Mouse (Mus musculus): Measurements from ENCODE around the gene Cntnap1.

Cntnap1 gene

DNA sequence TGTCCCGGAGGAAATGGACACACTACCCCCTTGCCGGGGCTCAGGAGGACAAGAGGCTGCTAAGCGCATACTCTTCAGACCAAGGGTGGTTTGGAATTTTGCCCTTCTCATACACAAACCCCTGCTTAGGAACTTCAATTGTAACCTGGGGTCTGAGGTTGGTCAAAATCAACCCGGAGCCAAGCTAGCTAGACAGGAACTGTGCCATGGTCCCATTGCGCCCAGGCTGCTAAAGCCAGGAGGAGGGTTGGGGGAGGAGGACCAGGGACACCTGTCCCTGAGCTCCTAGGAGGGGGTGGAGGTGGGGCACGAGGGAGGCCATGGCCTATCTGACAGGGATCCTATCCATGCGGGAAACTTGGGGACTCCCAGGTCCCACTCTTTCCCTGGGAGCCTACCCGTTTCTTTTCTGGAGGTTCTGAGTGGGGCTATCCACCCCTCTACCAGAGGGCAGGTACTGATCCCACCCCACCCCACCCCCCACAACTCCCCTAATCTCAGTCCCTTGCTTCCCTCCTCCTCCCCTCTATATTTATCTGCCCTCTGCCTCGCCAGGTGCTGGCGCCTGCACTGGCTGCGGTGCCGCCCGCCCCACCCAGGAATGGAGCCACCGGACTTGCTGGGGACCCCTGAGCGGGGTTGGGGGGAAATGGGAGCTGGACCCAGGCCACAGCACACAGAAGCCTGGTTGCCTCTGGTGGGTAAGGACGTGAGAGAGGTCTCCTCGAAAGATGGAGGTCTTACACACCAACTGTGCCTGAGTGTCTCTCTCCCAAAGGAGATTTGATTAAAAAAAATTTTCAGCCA is 819 bp upstream of the Cntnap1 start:
- in situ Hi-C loops (cut with MboI, MseI): loop anchor here (10.0 kb wide), 1 partner anchor 625 kb away; the partner anchor contains the start of gene Ttc25

GRCm38 (mm10) chr11:101170811-101171610 is 688 bp downstream of the Cntnap1 start, which contains the start of gene Plekhh3:
Gene Plekhh3, minus strand, starts transcription at chr11:101171351.
- in situ Hi-C loops (cut with MboI, MseI): loop anchor here (10.0 kb wide), 1 partner anchor 626 kb away; the partner anchor contains the start of gene Ttc25

DNA sequence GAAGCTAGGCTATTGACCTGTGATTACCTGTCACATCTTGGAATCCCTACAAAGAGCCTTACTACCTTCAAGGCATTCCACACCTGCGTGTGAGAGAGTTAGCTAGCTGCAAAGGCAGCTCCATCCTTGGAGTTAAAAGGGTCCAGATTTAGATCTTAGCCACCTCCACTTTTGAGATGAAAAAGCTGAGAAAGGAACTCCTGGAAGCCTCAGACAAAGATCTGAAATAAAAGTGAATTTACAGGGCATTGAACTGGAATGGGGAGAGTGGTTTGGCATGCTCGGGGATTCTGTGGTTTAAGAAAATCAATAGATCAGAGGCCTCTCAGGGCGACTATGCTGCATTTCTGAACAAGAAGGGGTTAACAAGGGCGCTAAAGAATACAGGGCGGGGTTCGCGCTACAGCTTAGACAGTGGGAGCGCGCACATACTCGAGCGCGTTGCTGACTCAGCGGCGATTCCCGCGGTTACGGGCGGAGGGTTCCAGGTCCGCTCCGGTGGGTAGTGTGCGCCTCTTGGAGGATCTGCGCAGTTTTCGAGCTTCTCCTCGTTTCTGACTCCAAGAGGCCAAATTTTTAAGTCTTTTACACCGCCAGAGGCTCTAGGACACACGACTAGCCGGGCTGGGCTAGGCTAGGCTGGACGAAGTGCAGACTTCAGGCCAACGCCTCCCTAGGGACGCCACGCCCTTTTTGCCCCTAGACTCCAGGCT is 1.6 kb downstream of the Cntnap1 start:
- in situ Hi-C loops (cut with MboI, MseI): loop anchor here (10.0 kb wide), 1 partner anchor 627 kb away; the partner anchor contains the start of gene Ttc25

DNA sequence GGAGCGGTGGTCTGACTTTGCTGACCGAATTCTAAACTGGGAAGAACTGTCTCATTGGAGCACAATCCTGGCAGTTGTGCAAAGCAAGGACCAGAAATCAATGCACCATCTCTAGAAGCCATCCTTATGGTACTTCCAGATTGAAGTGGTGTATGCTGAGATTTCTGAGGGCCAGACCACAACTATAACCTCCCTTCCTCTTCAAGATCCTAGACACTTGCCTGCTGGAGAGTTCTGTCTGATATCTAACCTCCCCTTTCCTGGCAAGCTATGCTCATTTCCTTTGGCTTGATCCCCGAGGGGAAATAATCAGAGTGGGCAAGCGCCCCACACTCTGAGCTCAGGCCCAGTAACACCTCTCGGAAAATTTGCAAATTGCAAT is 2.1 kb downstream of the Cntnap1 start:
- in situ Hi-C loops (cut with MboI, MseI): loop anchor here (10.0 kb wide), 1 partner anchor 628 kb away; the partner anchor contains the start of gene Ttc25

DNA sequence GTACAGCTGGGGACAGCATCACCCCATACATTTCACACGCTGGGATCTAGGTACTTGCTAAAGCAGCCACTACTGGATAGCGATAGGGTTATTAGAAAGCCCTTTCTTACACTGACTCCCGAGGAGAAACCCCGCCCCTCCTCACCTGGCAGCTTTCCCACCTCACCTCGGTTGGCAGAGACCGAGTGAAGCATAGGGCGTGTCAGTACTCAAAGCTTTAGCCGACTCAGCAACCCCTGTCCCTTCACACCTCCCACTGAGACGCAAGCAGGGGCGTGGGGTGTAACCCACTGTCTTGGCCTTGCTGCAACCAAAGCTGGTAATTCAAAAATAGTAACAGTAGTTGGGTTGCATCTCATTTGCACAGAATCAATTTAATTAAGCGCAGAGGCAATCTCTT is 2.8 kb downstream of the Cntnap1 start:
- in situ Hi-C loops (cut with MboI, MseI): loop anchor here (10.0 kb wide), 1 partner anchor 628 kb away; the partner anchor contains the start of gene Ttc25

DNA sequence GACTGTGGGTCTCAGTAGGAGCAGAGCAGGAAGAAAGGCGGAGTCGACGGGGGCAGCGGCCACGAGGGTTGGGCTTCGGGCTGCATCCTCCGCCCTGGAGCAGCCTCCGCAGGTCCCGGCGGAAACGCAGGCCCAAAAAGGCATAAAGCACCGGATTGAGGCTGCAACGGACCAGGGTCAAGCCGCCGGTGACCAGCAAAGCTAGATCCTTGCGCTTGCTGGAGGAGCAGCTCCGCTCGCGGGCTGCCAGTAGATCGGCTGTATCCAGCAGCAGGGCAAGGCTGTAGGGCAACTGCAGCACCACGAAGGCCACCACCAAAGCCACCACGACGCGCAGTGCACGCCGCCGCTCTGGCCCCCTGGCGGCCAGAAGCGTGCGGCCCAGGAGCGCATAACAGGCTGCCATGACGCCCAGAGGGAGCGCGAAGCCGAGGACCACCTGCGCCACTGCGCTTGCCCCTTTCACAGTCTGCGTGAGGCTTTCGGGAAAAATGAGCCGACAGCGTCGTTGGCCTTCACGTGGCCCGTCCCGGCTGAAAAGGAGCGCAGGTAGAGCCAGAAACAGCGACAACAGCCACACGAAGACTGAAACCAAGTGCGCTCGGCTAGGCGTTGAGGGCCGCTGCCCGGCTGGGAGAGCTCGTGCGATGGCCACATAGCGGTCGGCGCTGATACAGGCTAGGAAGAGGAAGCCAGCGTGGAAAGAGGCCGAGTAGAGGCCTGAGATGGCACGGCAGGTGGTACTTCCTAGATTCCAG is 3.5 kb downstream of the Cntnap1 start:
- in situ Hi-C loops (cut with MboI, MseI): loop anchor here (10.0 kb wide), 1 partner anchor 629 kb away; the partner anchor contains the start of gene Ttc25

DNA sequence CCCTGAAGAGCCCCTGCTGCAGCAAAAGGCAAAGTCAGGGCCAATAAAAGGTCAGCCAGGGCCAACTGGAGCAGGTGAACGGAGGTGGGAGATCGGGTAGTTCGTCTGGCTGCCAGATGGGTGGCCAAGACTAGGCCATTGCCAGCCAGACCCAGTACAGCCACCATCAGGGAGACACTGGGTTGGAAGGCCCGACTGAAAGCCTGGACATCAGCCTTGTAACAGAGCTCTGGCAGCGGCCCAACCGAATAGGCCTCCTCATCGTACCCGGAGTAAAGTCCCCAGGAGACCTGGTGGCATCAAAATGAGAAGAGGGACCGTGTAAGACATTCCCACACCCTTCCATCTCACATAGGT is 4.0 kb downstream of the Cntnap1 start:
- in situ Hi-C loops (cut with MboI, MseI): loop anchor here (10.0 kb wide), 1 partner anchor 630 kb away; the partner anchor contains the start of gene Ttc25

DNA sequence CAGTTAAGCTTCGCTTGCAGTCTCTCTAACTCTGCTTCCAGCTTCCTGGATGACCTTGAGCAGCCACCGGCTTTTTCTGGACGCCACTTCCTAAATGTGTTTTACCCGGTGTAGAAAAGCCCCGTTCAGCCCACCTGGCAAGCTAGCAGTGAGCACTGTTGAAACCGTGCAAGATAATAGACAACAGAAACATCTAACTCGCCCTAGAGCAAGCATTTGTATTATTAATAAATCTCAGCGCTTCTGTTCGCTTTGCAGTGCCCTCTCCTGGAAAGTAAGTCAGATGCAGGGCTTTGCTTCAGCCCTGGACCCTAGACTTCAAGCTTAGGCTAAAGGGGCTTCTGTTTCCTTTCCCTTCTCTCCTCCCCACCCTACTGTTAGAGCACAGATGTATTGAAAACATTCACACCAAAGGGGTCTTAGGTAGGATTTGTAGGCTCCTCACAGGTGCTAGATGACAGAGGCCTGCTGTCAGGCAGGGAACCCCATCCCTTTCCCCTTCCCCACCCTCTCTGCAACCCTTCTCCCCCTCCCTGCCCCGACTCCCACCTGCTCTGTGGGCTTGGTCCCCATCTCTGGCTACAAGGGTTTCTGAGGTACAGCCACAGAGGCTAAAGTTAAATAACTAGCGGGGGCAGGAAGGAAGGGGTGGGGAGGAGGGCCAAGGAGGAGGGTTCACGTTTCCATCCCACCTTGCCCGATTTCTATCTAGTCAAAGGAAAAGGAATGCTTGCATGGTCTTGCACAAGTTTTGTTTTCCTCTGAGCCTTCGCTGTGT is 4.7 kb downstream of the Cntnap1 start, which contains the start of gene Ccr10:
Ccr10 (minus strand) TSS at position 593 of the 778 bp plus-strand sequence.
- in situ Hi-C loops (cut with MboI, MseI): loop anchor here (10.0 kb wide), 1 partner anchor 630 kb away; the partner anchor contains the start of gene Ttc25

DNA sequence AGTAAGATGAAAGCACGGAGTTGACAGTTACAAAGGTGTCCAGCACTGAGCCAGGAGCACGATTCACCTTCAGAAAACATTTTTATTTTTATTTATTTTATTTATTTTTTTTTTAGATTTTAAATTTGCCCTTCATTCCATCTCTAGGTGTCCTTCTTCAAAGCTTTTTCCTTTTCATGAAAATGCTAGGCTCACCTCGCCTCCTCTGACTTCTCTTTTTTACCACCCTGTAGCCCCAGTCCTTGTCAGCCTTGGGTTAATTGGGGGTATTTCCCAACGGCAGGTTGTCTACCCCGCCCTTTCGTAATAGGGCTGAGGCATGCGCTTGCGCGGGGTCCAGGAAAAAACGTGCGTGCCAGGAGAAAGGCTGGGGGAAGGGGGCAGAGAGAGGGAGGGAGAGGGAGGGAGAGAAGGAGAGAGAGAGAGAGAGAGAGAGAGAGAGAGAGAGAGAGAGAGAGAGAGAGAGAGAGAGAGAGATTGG is 5.4 kb downstream of the Cntnap1 start:
- in situ Hi-C loops (cut with MboI, MseI): loop anchor here (10.0 kb wide), 1 partner anchor 631 kb away; the partner anchor contains the start of gene Ttc25

GRCm38 (mm10) chr11:101176117-101176691 is 5.9 kb downstream of the Cntnap1 start:
- in situ Hi-C loops (cut with MboI, MseI): loop anchor here (10.0 kb wide), 1 partner anchor 631 kb away; the partner anchor contains the start of gene Ttc25

DNA sequence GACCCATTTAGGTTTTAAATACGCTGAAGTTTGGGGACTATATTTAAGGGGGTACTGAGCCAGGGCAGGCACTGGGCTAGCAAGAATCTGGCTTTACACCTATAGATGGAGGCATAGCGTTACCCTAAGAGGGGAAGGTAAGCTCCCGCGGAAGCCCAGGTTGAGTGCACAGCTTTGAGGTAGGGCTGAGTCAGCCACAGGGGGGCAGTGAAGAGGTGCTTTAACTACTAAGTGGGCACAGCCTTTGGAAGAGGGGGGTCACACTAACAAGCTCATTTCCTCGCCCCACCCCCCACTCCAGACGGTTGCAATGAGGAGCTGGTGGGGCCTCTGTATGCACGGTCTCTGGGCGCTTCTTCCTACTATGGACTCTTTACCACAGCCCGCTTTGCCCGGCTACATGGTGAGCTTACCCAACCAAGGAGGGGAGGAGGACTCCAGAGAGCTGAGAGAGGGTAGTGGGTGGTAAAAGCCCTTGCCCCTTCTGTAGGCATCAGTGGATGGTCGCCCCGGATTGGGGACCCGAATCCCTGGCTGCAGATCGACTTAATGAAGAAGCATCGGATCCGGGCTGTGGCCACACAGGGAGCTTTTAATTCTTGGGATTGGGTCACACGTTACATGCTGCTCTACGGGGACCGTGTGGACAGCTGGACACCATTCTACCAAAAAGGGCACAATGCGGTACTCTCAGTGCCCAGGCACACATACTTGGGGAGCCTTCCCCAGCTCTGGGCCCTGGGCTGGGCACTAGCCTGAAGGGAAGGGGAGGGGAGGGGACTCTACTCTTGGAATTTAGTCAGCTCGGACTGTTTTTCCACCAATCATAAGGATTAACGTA is 6.8 kb downstream of the Cntnap1 start:
- in situ Hi-C loops (cut with MboI, MseI): loop anchor here (10.0 kb wide), 1 partner anchor 632 kb away; the partner anchor contains the start of gene Ttc25

DNA sequence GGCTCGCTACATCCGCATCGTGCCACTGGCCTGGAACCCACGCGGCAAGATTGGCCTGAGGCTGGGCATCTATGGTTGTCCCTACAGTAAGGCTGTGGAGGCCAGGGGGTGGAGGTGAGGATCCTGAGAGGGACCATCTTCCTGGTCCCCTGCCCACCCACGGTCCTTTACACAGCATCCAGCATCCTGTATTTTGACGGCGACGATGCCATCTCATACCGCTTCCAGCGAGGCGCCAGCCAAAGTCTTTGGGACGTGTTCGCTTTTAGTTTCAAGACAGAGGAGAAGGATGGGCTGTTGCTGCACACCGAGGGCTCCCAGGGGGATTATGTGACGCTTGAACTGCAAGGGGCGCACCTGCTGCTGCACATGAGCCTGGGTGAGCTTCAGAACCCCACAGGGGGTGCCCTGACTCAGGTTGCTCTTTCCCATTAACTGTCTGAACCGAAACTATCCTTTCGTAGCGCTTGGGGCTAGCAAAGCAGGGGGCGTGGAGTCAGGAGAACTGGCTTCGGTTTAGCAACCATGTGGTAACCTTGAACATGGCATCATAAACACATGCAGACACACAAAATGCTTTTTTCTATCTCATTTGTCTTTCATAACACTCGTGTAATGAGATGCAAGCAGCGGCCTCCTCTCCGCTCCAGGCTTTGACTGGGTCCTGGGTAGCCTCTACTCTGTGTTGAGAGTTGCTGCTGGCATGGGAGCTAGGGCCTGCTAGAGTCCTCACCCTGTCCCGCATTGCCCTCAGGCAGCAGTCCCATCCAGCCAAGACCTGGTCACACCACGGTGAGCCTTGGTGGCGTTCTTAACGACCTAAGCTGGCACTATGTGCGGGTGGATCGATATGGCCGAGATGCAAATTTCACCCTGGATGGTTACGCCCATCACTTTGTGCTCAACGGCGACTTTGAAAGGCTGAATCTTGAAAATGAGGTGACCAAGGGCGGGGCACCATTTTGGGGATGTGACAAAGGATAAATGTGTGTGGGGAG is 8.0 kb downstream of the Cntnap1 start:
- in situ Hi-C loops (cut with MboI, MseI): loop anchor here (10.0 kb wide), 1 partner anchor 634 kb away; the partner anchor contains the start of gene Ttc25

DNA sequence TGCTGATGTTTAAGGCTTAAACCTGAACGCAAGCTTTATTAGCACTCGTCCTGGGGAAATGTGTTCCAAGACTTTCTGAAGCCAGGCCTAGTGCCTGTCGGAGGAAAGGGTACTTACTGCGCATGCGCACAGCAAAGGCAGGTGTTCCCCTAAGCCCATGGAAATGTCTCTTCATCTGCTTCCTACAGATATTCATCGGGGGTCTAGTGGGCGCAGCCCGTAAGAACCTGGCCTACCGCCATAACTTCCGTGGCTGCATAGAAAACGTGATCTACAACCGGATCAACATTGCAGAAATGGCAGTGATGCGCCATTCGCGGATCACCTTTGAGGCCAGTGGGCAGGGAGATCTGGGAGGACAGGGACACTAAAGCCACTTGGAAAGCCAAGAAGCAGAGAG is 9.0 kb downstream of the Cntnap1 start:
- in situ Hi-C loops (cut with MboI, MseI): loop anchor here (10.0 kb wide), 1 partner anchor 635 kb away; the partner anchor contains the start of gene Ttc25

- in situ Hi-C loops (cut with MboI, MseI): loop anchor here (5.0 kb wide), 1 partner anchor 83 kb away; the partner anchor contains the start of gene Psmc3ip
Observed at GRCm38 (mm10) chr11:101180261-101180660, 9.9 kb downstream of the Cntnap1 start.

DNA sequence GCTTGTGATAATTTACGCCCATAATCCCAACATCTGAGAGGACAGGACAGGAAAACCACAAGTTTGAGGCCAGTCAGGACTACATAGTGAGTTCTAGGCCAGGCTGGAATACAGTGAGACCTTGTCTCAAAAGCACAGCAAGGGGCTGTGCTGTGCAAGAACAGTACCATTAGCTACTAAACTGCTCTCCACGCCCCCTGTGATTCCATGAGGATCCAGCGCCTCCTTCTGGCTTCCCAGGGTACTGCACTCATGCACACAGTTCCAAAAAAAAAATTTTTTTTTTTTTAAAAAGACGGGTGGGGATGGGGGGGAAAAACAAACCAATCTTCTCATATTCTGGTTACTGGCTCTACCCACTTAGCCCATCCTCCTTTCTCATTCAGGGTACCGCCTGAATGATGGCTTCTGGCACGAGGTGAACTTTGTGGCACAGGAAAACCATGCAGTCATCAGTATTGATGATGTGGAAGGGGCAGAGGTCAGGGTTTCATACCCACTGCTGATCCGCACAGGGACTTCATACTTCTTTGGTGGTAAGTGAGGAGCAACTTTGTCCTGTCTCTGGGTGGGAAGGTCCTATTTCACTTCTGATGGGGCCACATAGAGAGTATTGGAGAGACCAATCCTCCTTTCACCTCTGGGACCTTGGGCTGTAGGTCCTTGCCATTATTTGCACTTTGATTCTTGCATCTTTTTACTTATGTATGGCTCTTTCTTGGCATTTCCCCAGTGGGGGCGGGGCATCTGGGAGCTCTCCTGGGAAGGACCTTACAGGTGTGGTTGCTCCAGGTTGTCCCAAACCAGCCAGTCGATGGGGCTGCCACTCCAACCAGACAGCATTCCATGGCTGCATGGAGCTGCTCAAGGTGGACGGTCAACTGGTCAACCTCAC is 10.8 kb downstream of the Cntnap1 start:
- in situ Hi-C loops (cut with MboI, MseI): loop anchor here (5.0 kb wide), 1 partner anchor 84 kb away; the partner anchor contains the start of gene Psmc3ip
